Mouse (Mus musculus) hindbrain, embryonic 16.5 days (tissue): ENCODE results near the gene N4bp1. TPM values are rescaled to one million over a fixed set of nuclear protein-coding genes. Genes with fewer than 3 reads are reported as not detected.

Experiments
- ATAC-seq: fragments of 200-750 bp; cut with Nextera tagmentation; 2 replicates; pipeline ENCODE4 v1.8.0; 2017; ENCODE audit warnings: moderate TSS enrichment, moderate library complexity
- H3K27ac ChIP-seq: fragments of 300-500 bp; sonication (generic); 2 replicates; pipeline ENCODE4 v1.5.1; 2014; ENCODE audit warnings: low read depth, mild to moderate bottlenecking, control low read depth, low read length, moderate library complexity
- H3K27me3 ChIP-seq: fragments of 300-500 bp; sonication (generic); replicated peaks from 2 replicates; pipeline ENCODE4 v1.6.1; 2014; ENCODE audit warnings: low read length; ENCODE audit not compliant: control insufficient read depth, insufficient read depth
- H3K36me3 ChIP-seq: fragments of 300-500 bp; sonication (generic); 2 replicates; pipeline ENCODE4 v1.6.1; 2014; ENCODE audit warnings: mild to moderate bottlenecking, low read length, moderate library complexity, mixed read lengths; ENCODE audit not compliant: control insufficient read depth, insufficient read depth
- H3K4me1 ChIP-seq: fragments of 300-500 bp; sonication (generic); 2 replicates; pipeline ENCODE4 v1.6.1; 2014; ENCODE audit warnings: low read depth, low read length; ENCODE audit not compliant: control insufficient read depth, insufficient read depth
- H3K4me2 ChIP-seq: fragments of 300-500 bp; sonication (generic); 2 replicates; pipeline ENCODE4 v1.6.1; 2014; ENCODE audit warnings: mild to moderate bottlenecking, low read length, control low read depth, moderate library complexity
- H3K4me3 ChIP-seq: fragments of 300-500 bp; sonication (generic); 2 replicates; pipeline ENCODE4 v1.5.1; 2014; ENCODE audit warnings: mild to moderate bottlenecking, low read length, control low read depth, moderate library complexity
- H3K9ac ChIP-seq: fragments of 300-500 bp; sonication (generic); 2 replicates; pipeline ENCODE4 v1.6.1; 2014; ENCODE audit warnings: low read depth, mild to moderate bottlenecking, control low read depth, low read length, moderate library complexity
- H3K9me3 ChIP-seq: fragments of 300-500 bp; sonication (generic); 2 replicates; pipeline ENCODE4 v1.6.1; 2014; ENCODE audit warnings: mild to moderate bottlenecking, low read length, moderate library complexity; ENCODE audit not compliant: control insufficient read depth
- WGBS: fragments of 180-500 bp; shearing (Covaris S2); extraction: QIAGEN DNeasy Blood & Tissue Kit; methylation state at CpG from one replicate; pipeline ENCODE4 v1.1.7; 2014; 5-methylcytosine and 5-hydroxymethylcytosine counted together
- polyA plus RNA-seq: library from polyadenylated mRNA; unstranded; fragments of >200 nt; fragmentation: Nextera tagmentation; extraction: Ambion mirVana; gene quantifications from 2 replicates; pipeline ENCODE4 v1.2.1, GENCODE M21; 2015

The N4bp1 gene
- polyA plus RNA-seq, 1 experiment from 2014 or later = 7.7 TPM

- Histone ChIP-seq H3K4me1 (no peaks in the 10 kb centered on the region), H3K27ac (no peak overlapping the region), H3K4me2 (no peak overlapping the region), H3K27me3 (no peaks in the 10 kb centered on the region), H3K36me3 (no peaks in the 10 kb centered on the region), H3K9ac (no peak overlapping the region), H3K4me3 (no peak overlapping the region), H3K9me3 (no peaks in the 10 kb centered on the region)
- WGBS = 7% methylated on average over 10 of the region's 10 CpGs
- ATAC-seq = no peak
These were observed 18.0 kb upstream of the N4bp1 start for GRCm38 (mm10) chr8:86903104-86903503.

- Histone ChIP-seq H3K27ac (no peak overlapping the region), H3K27me3 (no peaks in the 10 kb centered on the region), H3K4me2 (no peak overlapping the region), H3K9ac (no peak overlapping the region), H3K9me3 (no peaks in the 10 kb centered on the region), H3K4me3 (no peak overlapping the region), H3K4me1 (no peaks in the 10 kb centered on the region), H3K36me3 (no peaks in the 10 kb centered on the region)
- ATAC-seq = no peak
- 74% methylated on average over 8 of the region's 8 CpGs for WGBS
These were observed 17.6 kb upstream of the N4bp1 start for GRCm38 (mm10) chr8:86902656-86903055.

- no peaks in the 10 kb centered on the region for H3K36me3 ChIP-seq
- H3K9ac ChIP-seq = no peak overlapping the region
- H3K4me3 ChIP-seq = no peak overlapping the region
- H3K4me2 ChIP-seq = no peak overlapping the region
- H3K27ac ChIP-seq = no peak overlapping the region
- no peaks in the 10 kb centered on the region for H3K9me3 ChIP-seq
- no peak for ATAC-seq
- 67% methylated on average over 5 of the region's 5 CpGs for WGBS
- no peaks in the 10 kb centered on the region for H3K4me1 ChIP-seq
- H3K27me3 ChIP-seq = no peaks in the 10 kb centered on the region
These were observed 16.9 kb upstream of the N4bp1 start for GRCm38 (mm10) chr8:86901972-86902371.

DNA sequence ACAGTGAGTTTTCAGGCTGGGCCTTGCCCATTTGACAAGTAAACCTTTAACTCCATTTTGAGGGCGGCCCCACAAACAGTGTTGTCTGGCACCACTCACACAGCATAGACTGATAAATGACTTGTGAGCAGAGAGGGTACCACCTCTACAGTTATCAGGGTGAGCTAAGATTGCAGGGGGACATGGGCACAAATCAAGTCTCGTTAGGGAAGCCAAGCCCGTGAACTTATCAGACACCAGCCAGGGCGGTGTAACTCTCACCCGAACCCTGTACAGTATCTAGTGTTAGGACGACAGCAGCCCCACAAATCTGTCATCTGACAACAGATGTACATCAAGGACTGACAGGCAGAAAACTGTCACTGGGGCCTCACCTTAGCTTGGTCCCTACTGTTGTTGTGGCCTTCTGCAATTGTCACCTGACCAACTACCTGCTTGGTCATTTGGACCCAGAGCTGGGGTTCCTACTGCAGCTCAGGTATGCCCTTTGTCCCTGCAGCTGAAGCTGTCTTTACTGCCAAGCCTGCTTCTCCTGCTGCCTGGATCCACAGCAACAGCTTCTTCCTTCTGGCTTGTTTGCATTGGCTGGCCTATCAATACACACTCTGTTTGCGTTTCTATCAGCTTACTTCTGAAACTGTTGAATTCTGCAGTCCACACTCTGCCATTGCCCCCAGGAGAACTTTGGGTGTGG is 12.8 kb upstream of the N4bp1 start:
- Histone ChIP-seq H3K9me3 (no peaks in the 10 kb centered on the region), H3K4me1 (no peaks in the 10 kb centered on the region), H3K36me3 (no peaks in the 10 kb centered on the region), H3K27me3 (no peaks in the 10 kb centered on the region), H3K27ac (no peak overlapping the region), H3K9ac (no peak overlapping the region), H3K4me3 (no peak overlapping the region), H3K4me2 (no peak overlapping the region)
- WGBS = 82% methylated on average over 7 of the region's 7 CpGs
- no peak for ATAC-seq

DNA sequence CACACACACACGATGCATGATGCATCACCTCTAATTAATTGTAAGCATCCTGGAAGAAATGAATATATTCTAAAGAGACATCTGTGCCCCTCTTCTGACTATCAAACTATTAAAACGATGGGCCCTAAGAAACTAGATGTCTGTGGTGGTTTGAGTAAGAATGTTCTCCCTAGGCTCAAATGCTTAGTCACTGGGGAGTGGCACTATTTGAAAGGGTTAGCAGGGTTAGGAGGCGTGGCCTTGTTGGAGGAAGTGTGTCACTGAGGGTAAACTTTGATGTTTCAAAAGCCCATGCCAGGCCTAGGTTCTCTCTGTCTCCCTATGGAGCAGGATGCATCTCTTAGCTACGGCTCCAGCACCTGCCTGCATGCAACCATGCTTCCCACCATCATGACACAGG is 10.3 kb upstream of the N4bp1 start:
- no peaks in the 10 kb centered on the region for H3K4me1 ChIP-seq
- no peak overlapping the region for H3K4me2 ChIP-seq
- H3K4me3 ChIP-seq = no peak overlapping the region
- no peak overlapping the region for H3K27ac ChIP-seq
- 92% methylated on average over 4 of the region's 4 CpGs for WGBS
- H3K36me3 ChIP-seq = no peaks in the 10 kb centered on the region
- H3K9me3 ChIP-seq = no peaks in the 10 kb centered on the region
- ATAC-seq = no peak
- H3K9ac ChIP-seq = no peak overlapping the region
- no peaks in the 10 kb centered on the region for H3K27me3 ChIP-seq

GRCm38 (mm10) chr8:86894194-86894761 is 9.2 kb upstream of the N4bp1 start:
- H3K36me3 ChIP-seq = no peaks in the 10 kb centered on the region
- H3K4me1 ChIP-seq = no peaks in the 10 kb centered on the region
- no peaks in the 10 kb centered on the region for H3K27me3 ChIP-seq
- no peak overlapping the region for H3K4me3 ChIP-seq
- no peak overlapping the region for H3K27ac ChIP-seq
- ATAC-seq = no peak
- H3K9ac ChIP-seq = no peak overlapping the region
- H3K4me2 ChIP-seq = no peak overlapping the region
- H3K9me3 ChIP-seq = no peaks in the 10 kb centered on the region
- WGBS = 91% methylated on average over 6 of the region's 6 CpGs

DNA sequence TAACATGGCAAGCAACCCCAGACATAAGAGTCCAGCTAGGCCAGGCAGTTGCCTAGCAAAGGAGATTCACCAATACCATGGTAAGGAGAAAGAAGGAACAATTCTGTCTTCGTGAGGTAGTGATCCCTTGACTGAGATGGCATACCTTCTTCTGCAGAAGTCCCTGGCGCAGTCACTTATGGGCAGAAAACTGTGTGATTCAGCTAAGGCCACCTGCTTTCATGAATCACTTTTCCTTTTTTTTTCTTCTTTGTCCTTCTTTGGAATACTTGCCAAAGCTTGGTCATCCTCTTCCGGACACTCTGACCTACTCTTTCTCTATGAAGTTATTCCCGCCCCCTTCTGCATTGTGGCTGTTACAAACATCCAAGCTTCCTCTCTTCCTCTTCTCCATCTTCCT is 8.5 kb upstream of the N4bp1 start:
- H3K9ac ChIP-seq = no peak overlapping the region
- H3K9me3 ChIP-seq = no peaks in the 10 kb centered on the region
- no peaks in the 10 kb centered on the region for H3K36me3 ChIP-seq
- no peak overlapping the region for H3K27ac ChIP-seq
- H3K4me2 ChIP-seq = no peak overlapping the region
- 92% methylated on average over 4 of the region's 4 CpGs for WGBS
- ATAC-seq = no peak
- H3K27me3 ChIP-seq = no peaks in the 10 kb centered on the region
- no peak overlapping the region for H3K4me3 ChIP-seq
- no peaks in the 10 kb centered on the region for H3K4me1 ChIP-seq

DNA sequence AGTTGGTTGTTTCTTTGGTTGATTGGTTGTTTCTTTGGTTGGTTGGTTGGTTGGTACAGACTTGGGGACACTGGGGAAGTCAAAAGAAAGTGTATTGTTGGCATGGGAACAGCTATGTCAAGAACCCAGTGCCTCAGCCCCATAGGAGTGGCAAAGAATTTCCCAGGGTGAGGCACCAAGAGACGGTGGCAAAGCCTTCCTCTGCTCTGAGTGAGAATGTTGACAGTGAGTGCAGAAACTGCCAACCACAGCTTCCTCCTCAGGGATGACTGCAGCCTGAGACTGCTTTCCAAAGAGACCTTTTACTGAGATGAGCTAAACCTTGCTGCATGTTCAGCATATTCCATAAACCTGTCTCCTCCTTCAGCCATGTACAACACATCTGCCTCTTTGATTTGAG is 6.5 kb upstream of the N4bp1 start:
- ATAC-seq = no peak
- WGBS = 79% methylated on average over 1 of the region's 1 CpGs
- H3K4me1 ChIP-seq = no peaks in the 10 kb centered on the region
- H3K27ac ChIP-seq = no peak overlapping the region
- H3K27me3 ChIP-seq = no peaks in the 10 kb centered on the region
- H3K36me3 ChIP-seq = no peaks in the 10 kb centered on the region
- H3K9me3 ChIP-seq = no peaks in the 10 kb centered on the region
- H3K4me2 ChIP-seq = no peak overlapping the region
- H3K4me3 ChIP-seq = no peak overlapping the region
- no peak overlapping the region for H3K9ac ChIP-seq

GRCm38 (mm10) chr8:86888058-86888939 is 3.2 kb upstream of the N4bp1 start:
- Histone ChIP-seq H3K9me3 (no peaks in the 10 kb centered on the region), H3K9ac (no peak overlapping the region), H3K27me3 (no peaks in the 10 kb centered on the region), H3K4me2 (no peak overlapping the region), H3K4me1 (peaks cover 7% of the 10 kb centered on the region), H3K27ac (no peak overlapping the region), H3K4me3 (no peak overlapping the region), H3K36me3 (no peaks in the 10 kb centered on the region)
- 69% methylated on average over 11 of the region's 11 CpGs for WGBS
- ATAC-seq = no peak
